Mouse (Mus musculus): Measurements from ENCODE around the gene Gm49373.

DNA sequence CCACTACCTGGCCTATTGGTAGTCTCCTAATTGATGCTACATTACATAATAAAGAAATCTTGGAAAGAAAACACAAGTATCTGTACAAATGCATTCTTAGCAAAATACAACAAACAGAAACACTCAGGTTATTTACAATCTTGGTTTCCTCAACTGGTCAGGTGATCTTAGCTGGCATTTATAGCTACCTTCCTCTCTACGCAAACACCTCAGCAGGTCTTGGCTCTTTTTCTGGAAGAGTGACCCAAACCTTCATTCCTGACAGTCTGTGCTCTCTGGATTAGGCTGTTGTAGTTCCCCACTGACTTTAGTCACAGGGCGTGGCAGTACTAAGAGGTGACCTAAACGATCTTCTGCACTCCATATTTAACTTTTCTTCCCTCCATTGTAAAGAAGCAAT is 27.7 kb downstream of the Gm49373 start:
- TF ChIP-seq POLR2A (IDR thresholded peaks at IDR 0.05; ENCODE audit: insufficient read depth, low read length) (no peak), EP300 (IDR thresholded peaks at IDR 0.05; ENCODE audit: insufficient read depth, low read depth, low read length) (no peak), CTCF (IDR thresholded peaks at IDR 0.05; ENCODE audit: low read depth, low read length) (no peak)
